Mouse (Mus musculus): ENCODE results near the gene Nedd9. TPM values are rescaled to one million over a fixed set of nuclear protein-coding genes. Genes with fewer than 3 reads are reported as not detected.

The Nedd9 gene
- total and polyA plus RNA-seq, 2 experiments from 2014 or later = 12.6 to 30.5 TPM

- no peaks in the 10 kb centered on the region for H3K27me3 ChIP-seq (ENCODE audit: insufficient read depth, low read length)
- WGBS = 85% methylated on average over 3 of the region's 3 CpGs
- no peaks in the 10 kb centered on the region for H3K4me1 ChIP-seq (ENCODE audit: insufficient read depth)
- no peak overlapping the region for H3K27ac ChIP-seq (ENCODE audit: low read depth, low read length)
- H3K4me3 ChIP-seq (ENCODE audit: low read depth, low read length) = no peak overlapping the region
- H3K9ac ChIP-seq = no peak overlapping the region
- no peak for ATAC-seq
- no peak overlapping the region for H3K4me2 ChIP-seq (ENCODE audit: low read depth)
- no peaks in the 10 kb centered on the region for H3K9me3 ChIP-seq (ENCODE audit: low read length)
- DNase-seq = no peak
- no peaks in the 10 kb centered on the region for H3K36me3 ChIP-seq (ENCODE audit: insufficient read depth)
- no peak for TF ChIP-seq CTCF (IDR thresholded peaks at IDR 0.05; ENCODE audit: low read depth)
Measured at GRCm38 (mm10) chr13:41431795-41432194, 55.4 kb downstream of the Nedd9 start.

GRCm38 (mm10) chr13:41427046-41427445, 60.1 kb downstream of the Nedd9 start:
- no peak for DNase-seq
- ATAC-seq = no peak
- Histone ChIP-seq H3K27ac (ENCODE audit: low read depth, low read length) (no peak overlapping the region), H3K36me3 (ENCODE audit: insufficient read depth) (no peaks in the 10 kb centered on the region), H3K9ac (no peak overlapping the region), H3K9me3 (ENCODE audit: low read length) (no peaks in the 10 kb centered on the region), H3K4me2 (ENCODE audit: low read depth) (no peak overlapping the region), H3K27me3 (ENCODE audit: insufficient read depth, low read length) (no peaks in the 10 kb centered on the region), H3K4me3 (ENCODE audit: low read depth, low read length) (no peak overlapping the region), H3K4me1 (ENCODE audit: insufficient read depth) (no peaks in the 10 kb centered on the region)
- TF ChIP-seq CTCF (IDR thresholded peaks at IDR 0.05; ENCODE audit: low read depth) = no peak
- WGBS = 85% methylated on average over 3 of the region's 3 CpGs

GRCm38 (mm10) chr13:41423463-41424074, 63.6 kb downstream of the Nedd9 start:
- H3K4me3 ChIP-seq (ENCODE audit: low read depth, low read length) = no peak overlapping the region

GRCm38 (mm10) chr13:41422581-41422980, 64.6 kb downstream of the Nedd9 start:
- H3K4me2 ChIP-seq (ENCODE audit: low read depth) = no peak overlapping the region
- 83% methylated on average over 5 of the region's 5 CpGs for WGBS

More at GRCm38 (mm10) chr13:41423463-41424074, 63.6 kb downstream of the Nedd9 start:
- Histone ChIP-seq H3K27ac (ENCODE audit: low read depth, low read length) (no peak overlapping the region), H3K4me1 (ENCODE audit: insufficient read depth) (no peaks in the 10 kb centered on the region), H3K4me2 (ENCODE audit: low read depth) (no peak overlapping the region), H3K9me3 (ENCODE audit: low read length) (no peaks in the 10 kb centered on the region), H3K36me3 (ENCODE audit: insufficient read depth) (no peaks in the 10 kb centered on the region), H3K27me3 (ENCODE audit: insufficient read depth, low read length) (no peaks in the 10 kb centered on the region), H3K9ac (no peak overlapping the region)
- DNase-seq (no peak), ATAC-seq (no peak)
- 90% methylated on average over 10 of the region's 10 CpGs for WGBS
- no peak for TF ChIP-seq CTCF (IDR thresholded peaks at IDR 0.05; ENCODE audit: low read depth)

GRCm38 (mm10) chr13:41420376-41420775, 66.8 kb downstream of the Nedd9 start:
- H3K4me1 ChIP-seq (ENCODE audit: insufficient read depth) = no peaks in the 10 kb centered on the region
- H3K27ac ChIP-seq (ENCODE audit: low read depth, low read length) = no peak overlapping the region
- no peak overlapping the region for H3K9ac ChIP-seq
- no peaks in the 10 kb centered on the region for H3K27me3 ChIP-seq (ENCODE audit: insufficient read depth, low read length)
- H3K4me2 ChIP-seq (ENCODE audit: low read depth) = no peak overlapping the region
- WGBS = 91% methylated on average over 4 of the region's 4 CpGs
- TF ChIP-seq CTCF (IDR thresholded peaks at IDR 0.05; ENCODE audit: low read depth) = no peak
- H3K36me3 ChIP-seq (ENCODE audit: insufficient read depth) = no peaks in the 10 kb centered on the region
- H3K9me3 ChIP-seq (ENCODE audit: low read length) = no peaks in the 10 kb centered on the region
- no peak for DNase-seq
- no peak for ATAC-seq
- no peak overlapping the region for H3K4me3 ChIP-seq (ENCODE audit: low read depth, low read length)

More at GRCm38 (mm10) chr13:41422581-41422980, 64.6 kb downstream of the Nedd9 start:
- no peak for ATAC-seq
- no peaks in the 10 kb centered on the region for H3K36me3 ChIP-seq (ENCODE audit: insufficient read depth)
- H3K9ac ChIP-seq = no peak overlapping the region
- H3K4me3 ChIP-seq (ENCODE audit: low read depth, low read length) = no peak overlapping the region
- H3K27ac ChIP-seq (ENCODE audit: low read depth, low read length) = no peak overlapping the region
- no peak for TF ChIP-seq CTCF (IDR thresholded peaks at IDR 0.05; ENCODE audit: low read depth)
- no peaks in the 10 kb centered on the region for H3K4me1 ChIP-seq (ENCODE audit: insufficient read depth)
- no peaks in the 10 kb centered on the region for H3K9me3 ChIP-seq (ENCODE audit: low read length)
- no peak for DNase-seq
- no peaks in the 10 kb centered on the region for H3K27me3 ChIP-seq (ENCODE audit: insufficient read depth, low read length)

- Histone ChIP-seq H3K36me3 (ENCODE audit: insufficient read depth) (no peaks in the 10 kb centered on the region), H3K27me3 (ENCODE audit: insufficient read depth, low read length) (no peaks in the 10 kb centered on the region), H3K4me2 (ENCODE audit: low read depth) (no peak overlapping the region), H3K4me3 (ENCODE audit: low read depth, low read length) (no peak overlapping the region), H3K9me3 (ENCODE audit: low read length) (no peaks in the 10 kb centered on the region), H3K27ac (ENCODE audit: low read depth, low read length) (no peak overlapping the region), H3K4me1 (ENCODE audit: insufficient read depth) (no peaks in the 10 kb centered on the region), H3K9ac (no peak overlapping the region)
- 91% methylated on average over 13 of the region's 13 CpGs for WGBS
- no peak for DNase-seq
- ATAC-seq = no peak
- no peak for TF ChIP-seq CTCF (IDR thresholded peaks at IDR 0.05; ENCODE audit: low read depth)
Measured at GRCm38 (mm10) chr13:41418198-41418869, 68.8 kb downstream of the Nedd9 start.
